Mouse (Mus musculus): ENCODE results near the gene Tpp1. TPM values are rescaled to one million over a fixed set of nuclear protein-coding genes. Genes with fewer than 3 reads are reported as not detected.

Tpp1 gene
- total RNA-seq, 4 experiments from 2014 or later: 39.0 to 57.8 (median 45.5) TPM

GRCm38 (mm10) chr7:105728701-105729428 is 23.2 kb downstream of the Tpp1 start:
- DNase-seq (ENCODE audit: low spot score): no peak

- DNase-seq (ENCODE audit: low spot score): no peak
Observed at GRCm38 (mm10) chr7:105726980-105727325, 25.1 kb downstream of the Tpp1 start.

- DNase-seq (ENCODE audit: low spot score): peak; percentile 75
Observed at GRCm38 (mm10) chr7:105726144-105726979, 25.7 kb downstream of the Tpp1 start.

- no peak for DNase-seq (ENCODE audit: low spot score)
Observed at GRCm38 (mm10) chr7:105721916-105722315, 30.1 kb downstream of the Tpp1 start.

- DNase-seq (ENCODE audit: low spot score): no peak
Observed at GRCm38 (mm10) chr7:105715366-105715765, 36.7 kb downstream of the Tpp1 start.

- DNase-seq (ENCODE audit: low spot score): no peak
Observed at GRCm38 (mm10) chr7:105708733-105709132, 43.3 kb downstream of the Tpp1 start.

GRCm38 (mm10) chr7:105703816-105704215 is 48.2 kb downstream of the Tpp1 start:
- no peak for DNase-seq (ENCODE audit: low spot score)

GRCm38 (mm10) chr7:105703184-105703583 is 48.9 kb downstream of the Tpp1 start:
- DNase-seq (ENCODE audit: low spot score): no peak

Other genes starting within 250 kb of the Tpp1 start
- gene Smpd1, start 197.9 kb downstream of the Tpp1 start, total RNA-seq (2022): 100 to 1,000 TPM; 168 to 182 (median 178) TPM
- 100 to 1,000 TPM; 118 to 143 (median 136) TPM for gene Apbb1, start 170.6 kb downstream of the Tpp1 start, total RNA-seq (2022)
- gene Hpx, start 152.1 kb downstream of the Tpp1 start, total RNA-seq (2022): under 1 TPM in 1 of 4 experiments, not detected in 3; 0.28 TPM
- gene Trim3, start 118.7 kb downstream of the Tpp1 start, total RNA-seq (2022): 10 to 100 TPM; 21.2 to 26.8 (median 23.5) TPM
- gene Timm10b, start 112.2 kb downstream of the Tpp1 start, total RNA-seq (2022): 10 to 100 TPM; 75.1 to 86.0 (median 79.7) TPM
- gene Arfip2, start 111.8 kb downstream of the Tpp1 start, total RNA-seq (2022): 10 to 100 TPM; 11.5 to 14.1 (median 13.0) TPM
- 1 to 10 TPM; 1.1 to 6.9 (median 1.8) TPM for gene Gm45799, start 111.7 kb downstream of the Tpp1 start, total RNA-seq (2022)
- under 1 TPM; 0.20 to 0.73 (median 0.61) TPM for gene Dnhd1, start 101.4 kb downstream of the Tpp1 start, total RNA-seq (2022)
- gene Ilk, start 15.6 kb downstream of the Tpp1 start, total RNA-seq (2022): 10 to 100 TPM; 74.6 to 86.7 (median 79.5) TPM
- 10 to 100 TPM in 3 of 4 experiments, 1 to 10 TPM in 1; 8.8 to 10.4 (median 10.2) TPM for gene Rrp8, start 14.8 kb downstream of the Tpp1 start, total RNA-seq (2022)
- 100 to 1,000 TPM; 102 to 119 (median 112) TPM for gene Taf10, start 7.9 kb downstream of the Tpp1 start, total RNA-seq (2022)
- 1 to 10 TPM; 4.3 to 8.7 (median 7.3) TPM for gene Dchs1, start 35.4 kb upstream of the Tpp1 start, total RNA-seq (2022)
- 100 to 1,000 TPM; 123 to 132 (median 127) TPM for gene Mrpl17, start 58.9 kb upstream of the Tpp1 start, total RNA-seq (2022)
- 10 to 100 TPM in 2 of 4 experiments, 1 to 10 TPM in 2; 9.0 to 17.0 (median 12.1) TPM for gene Gm4070, start 201.7 kb upstream of the Tpp1 start, total RNA-seq (2022)

Data from heart, adult 8-10 months (tissue).